Mouse (Mus musculus) brain, adult 2 months (tissue): Measurements from ENCODE around the gene Lgr5.
A peak's percentile ranks its signal among the peaks of the same experiment; 100 is the strongest.

ENCODE experiments used
- DNase-seq: peaks from one replicate; pipeline ENCODE4 v3.0.0; 2011; ENCODE audit warnings: low read depth, low spot score

The Lgr5 gene

DNA sequence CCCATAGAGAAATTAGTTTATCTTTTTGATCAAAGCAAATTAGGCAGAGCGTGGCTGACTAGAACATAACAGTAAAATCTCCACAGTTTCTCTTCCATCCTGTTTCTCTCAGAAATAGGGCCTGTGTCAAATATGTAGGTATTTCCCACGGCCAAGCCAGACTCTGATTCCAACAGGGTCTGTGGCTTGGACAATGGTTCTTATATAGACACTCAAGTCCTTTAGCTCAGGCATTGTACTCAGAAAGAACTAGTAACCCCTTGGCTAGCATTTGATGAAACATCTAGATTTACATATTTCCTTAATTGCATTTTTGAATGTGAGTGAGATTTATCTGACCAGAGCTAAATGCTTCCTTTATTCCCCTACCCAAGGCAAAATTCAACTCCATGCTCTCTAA lies 17.0 kb downstream of the Lgr5 start:
- DNase-seq: no peak

DNA sequence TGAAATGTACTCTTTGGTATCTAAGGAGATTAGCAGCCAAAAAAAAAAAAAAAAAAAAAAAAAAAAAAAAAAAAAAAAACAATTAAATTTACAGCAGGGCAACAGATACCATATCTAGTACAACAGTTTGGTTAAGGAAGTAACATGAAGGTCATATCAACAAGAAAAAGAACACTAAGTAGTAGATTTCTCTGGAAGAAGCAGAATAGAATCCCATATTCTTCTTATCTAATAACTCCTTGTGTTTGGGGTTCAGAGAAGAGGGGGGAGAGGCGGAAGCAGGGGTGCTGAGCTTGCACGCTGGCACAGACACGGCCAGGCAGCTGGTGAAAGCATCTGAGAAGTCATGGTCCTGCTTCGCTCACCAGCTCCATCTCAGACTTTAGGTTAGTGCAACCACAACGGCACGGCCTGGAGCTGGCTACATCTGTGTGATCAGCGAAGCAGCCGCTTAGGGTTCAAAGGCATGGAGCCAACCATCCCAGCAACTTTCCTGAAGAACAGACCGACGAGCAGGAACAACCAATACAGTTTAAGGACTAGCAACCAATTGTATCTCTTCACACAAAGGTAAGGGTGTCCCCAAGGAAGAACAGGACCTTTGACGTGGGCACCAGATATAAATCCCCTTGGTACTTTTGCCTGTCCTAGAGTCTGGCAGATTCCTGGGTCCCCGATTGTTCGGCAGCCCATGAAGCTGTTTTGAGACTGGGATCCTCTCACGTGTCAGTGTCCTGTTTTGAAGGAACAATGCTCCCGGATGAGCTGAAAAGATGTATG lies 17.7 kb downstream of the Lgr5 start, which contains the start of gene A930009A15Rik:
Gene A930009A15Rik, plus strand, starts transcription at position 275 of the 780 bp plus-strand sequence.
- DNase-seq: no peak

DNA sequence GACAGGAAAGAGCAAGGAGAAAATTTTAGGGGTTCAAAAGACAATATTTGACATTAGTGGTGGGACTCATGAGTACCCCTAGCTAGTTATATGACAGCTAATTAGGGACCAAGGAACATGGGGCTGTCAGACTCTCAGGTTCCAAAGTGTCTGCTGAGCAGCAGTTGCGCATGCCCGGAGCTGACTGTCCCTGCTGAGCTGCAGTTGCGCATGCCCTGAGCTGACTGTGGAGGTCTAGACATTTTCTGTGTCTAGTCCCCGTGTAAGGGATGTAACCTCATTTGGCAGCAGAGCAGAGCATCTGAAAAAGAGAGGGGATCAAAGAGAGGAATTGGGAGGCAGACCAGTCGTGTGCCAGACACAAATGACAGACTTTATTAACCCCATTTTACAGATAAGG lies 23.6 kb downstream of the Lgr5 start:
- no peak for DNase-seq

DNA sequence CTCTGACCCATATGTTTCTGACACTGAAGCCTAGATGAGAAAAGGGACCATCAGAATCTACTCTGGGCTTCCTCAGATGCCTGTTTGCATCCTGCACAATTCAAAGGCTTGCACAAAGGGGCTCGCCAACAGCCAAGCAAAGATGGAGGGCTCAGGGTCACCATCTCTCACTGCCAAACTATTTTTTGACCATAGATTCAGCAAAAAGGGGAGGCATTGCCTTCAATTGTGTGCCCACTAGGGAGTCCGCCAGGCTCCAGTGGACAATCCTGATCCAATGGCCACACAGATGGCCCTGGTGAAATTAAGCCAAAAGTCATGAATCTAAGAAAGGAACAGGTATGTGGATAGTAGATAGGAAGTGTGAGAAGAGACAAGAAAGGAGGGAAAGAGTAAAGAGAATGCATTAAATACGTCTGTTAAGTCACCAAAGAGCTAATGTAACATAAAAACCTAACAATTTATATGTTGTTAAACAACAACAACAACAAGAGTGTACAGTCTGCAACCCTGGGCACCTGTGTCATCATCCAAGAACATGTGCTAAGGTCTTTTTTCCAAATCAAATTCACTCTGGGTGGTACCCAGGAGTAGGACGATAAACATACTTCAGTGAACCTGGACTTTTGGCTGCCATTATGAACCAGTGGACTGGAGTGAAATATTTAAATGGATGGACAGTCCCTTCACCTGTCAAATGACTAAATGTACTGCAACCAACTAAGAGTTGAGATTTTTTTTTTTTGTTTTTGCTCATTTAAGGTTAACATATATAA lies 24.5 kb downstream of the Lgr5 start:
- DNase-seq: peak; percentile 70

DNA sequence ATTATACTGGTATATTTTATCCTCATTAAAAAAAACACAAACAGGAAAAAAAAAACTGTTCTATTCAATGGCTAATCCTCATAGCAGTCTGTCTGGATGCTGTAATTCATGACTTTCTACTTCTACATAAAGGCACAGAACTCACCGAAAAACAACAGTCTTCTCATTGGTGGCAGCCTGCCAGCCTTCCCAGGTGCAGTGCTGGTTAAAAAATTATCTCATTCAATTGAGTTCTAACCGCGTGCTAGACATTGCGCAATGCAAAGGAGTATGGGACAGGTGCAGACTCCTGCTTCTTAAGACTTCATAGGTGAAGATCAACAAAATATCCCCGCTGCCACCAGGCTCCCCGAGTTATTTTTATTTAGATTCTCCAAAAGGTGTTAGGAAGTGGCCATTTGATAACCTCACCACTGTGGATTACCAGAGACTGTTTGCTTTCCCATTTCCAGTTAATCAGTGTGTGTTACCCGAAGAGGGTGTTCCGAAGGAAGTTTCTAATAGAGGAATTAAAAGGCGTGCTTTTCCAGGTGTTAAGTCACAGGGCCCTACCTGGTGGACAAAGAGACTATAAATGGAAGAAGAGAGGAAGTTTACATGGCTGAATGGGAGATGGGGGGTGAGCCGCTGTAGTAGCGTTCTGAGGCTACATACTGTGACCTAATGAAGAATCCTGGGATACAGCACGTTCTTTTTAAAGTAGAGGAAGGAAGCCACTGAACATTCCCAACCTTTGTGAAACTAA lies 26.3 kb downstream of the Lgr5 start:
- peak; percentile 38 for DNase-seq

DNA sequence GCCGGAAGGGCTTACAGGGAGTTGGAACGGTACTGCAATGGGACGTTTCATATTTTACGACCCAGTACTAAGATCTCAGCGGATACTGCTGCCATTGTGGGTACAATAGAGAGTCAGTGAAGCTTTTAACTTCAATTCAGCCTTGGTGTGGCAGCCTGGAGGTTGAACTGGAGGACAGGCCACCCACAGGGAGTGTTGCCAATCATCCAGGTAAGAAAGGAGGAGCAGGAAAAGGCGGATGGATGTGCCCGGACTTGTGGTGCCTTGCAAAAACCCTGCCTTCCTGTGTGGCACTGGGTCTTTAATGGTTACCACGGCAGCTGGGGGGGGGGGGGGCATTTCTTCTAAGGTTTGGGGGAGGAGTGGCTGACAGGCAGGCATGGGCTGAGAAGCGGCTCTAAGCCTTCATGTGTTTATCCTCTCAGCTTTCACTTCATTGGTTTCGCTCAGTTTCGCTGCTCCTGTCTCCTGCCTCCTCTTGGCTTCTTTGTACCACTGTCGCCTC lies 30.8 kb downstream of the Lgr5 start:
- peak; percentile 22 for DNase-seq

DNA sequence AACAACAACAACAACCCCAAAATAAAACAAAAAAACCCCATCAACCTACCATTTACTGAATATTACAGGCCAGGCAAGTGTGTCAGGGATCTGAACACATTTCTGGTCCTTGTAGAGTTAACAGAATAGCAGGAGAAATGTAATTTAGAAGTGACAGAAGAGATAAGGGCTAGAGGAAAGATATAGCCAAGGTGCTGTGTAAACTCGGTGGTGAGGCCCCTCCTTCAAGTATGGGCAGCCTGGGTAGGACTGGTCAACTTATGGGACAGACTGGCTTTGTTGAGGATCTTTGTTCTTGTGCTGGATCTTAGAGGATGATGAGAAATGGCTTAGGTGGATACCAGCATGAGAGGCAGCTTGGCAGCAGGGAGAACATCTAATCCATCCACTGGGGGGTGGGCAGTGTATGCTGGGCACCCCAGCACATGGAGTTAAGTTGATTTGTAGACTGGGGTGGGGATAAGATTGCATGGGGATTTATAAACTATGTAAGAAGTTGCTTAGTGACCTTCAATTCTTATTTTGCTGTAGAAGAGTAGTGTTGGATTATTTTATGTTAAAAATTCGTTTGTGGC lies 32.3 kb downstream of the Lgr5 start:
- DNase-seq: no peak

DNA sequence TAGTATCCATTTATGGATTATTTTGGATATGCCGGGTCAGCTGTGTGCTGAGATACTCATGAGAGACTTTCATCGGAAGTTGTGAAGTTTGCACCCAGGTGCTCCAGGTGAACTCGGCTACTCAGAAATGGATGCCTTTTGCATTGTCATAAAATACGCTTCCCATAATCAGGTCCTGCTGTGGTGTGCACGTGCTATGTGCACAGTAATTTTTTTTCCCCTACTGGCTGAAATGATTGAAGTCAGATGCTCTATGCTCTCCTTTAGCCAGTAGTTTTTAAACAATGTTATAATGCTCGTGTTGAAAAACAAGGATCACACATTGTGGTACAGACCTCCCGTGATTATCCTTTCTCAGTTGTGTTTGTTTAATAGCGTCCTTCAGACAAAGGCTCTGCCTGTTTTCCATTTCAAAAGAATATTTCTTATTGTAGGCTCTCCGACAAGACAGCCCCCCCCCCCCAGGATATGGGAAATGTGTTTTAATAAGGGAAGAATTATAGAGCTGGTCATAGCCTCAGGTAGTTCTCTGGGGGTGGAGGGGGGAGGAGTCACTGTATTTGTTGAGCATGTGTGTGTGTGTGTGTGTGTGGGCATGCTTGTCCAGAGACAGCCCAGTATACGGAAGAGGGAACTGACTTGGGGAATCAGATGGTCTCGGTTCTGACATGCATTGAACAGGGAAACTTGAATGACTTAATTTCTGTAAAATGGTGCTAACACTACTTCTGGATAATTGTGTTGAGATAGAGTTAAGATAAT lies 34.0 kb downstream of the Lgr5 start:
- DNase-seq: no peak

DNA sequence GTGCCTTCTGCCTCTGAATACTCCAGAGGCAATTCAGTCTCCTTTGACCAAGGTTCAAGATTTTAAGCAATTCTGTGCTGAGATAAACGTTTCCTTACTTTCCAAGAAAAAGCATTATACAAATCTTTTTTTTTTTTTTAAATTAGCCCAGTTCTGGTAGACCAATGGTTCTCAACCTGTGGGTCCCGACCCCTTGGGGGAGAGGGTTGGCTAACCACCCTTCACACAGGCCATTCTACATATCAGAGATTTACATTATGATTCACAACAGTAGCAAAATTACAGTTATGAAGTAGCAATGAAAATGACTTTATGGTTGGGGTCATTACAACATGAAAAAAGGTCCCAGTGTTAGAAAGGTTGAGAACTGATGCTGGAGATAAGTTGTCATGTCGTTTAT lies 36.5 kb downstream of the Lgr5 start:
- DNase-seq: no peak

DNA sequence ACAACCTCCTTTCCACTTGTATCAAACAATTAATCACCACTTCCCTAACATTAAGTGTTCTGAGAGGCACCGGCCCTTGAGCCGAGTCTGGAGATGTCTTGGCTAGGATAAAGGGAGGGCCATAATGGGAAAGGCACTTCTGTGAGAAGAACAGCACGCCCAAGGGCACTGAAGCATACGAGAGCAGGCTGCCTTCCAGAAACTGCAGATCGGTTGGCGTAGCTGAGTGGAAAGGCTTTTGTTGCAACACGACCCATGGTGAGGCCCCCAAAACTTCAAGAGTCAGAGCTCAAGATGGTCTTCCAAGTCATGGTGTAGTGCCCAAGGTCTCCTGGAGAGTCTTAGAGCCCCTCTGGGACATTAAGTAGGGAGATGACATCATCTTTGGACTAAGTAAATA lies 37.3 kb downstream of the Lgr5 start:
- peak; percentile 42 for DNase-seq

DNA sequence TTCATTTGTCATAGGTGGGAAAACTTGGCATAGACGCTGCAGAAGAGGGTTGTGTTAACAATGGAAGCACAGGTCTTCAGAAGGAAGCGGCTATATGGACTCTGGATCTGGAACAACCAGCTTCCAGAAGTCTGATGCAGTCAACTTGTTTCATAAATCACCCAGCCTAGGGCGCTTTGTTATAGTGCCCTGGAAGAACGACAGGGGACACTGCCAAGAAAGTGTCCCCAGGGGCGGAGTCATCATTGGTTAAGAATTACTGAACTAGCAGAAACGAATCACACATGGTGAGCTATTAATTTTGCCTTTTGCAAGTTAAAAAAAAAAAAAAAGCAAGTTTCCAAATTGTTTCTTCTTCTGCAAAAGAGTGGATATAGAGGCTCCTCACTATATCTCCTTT lies 44.7 kb downstream of the Lgr5 start:
- no peak for DNase-seq

DNA sequence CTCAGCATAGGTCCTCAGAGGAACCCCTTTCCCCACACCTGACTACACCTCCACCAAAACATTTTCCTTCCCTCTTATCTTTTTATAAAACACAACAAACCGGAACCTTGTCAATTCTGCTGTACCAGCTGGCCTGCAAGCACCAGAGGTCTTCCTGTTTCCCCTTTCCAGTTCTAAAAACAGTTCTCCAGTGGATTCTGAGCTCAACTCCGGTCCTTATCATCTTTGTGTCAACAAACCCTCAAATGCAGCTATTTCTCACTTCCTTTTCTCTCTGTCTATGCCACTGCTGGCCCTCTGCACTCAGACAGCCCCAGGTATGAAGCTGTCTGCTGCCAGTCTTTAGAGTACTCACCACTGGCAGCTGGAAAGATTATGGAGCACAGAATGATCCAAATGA lies 56.8 kb downstream of the Lgr5 start:
- DNase-seq: no peak

DNA sequence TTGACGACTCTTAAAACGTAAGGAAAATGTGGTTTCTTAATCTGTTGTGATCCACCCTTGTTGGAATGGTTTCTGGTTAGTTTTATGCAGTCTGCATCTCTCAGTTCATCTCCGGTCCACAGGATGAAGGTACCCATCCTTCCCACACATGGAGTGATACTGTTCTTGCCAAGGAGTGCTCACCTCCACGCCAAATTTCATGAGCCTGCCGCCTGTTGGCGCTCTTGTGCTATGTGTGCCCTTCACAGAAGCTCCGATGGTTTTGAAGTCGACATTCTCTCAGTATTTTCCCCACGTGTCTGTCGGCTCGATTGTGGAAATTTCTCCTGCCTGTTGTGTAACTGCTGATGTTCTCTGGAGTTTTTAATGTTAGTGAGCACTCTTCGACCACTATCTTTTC lies 57.8 kb downstream of the Lgr5 start:
- peak; percentile 20 for DNase-seq

DNA sequence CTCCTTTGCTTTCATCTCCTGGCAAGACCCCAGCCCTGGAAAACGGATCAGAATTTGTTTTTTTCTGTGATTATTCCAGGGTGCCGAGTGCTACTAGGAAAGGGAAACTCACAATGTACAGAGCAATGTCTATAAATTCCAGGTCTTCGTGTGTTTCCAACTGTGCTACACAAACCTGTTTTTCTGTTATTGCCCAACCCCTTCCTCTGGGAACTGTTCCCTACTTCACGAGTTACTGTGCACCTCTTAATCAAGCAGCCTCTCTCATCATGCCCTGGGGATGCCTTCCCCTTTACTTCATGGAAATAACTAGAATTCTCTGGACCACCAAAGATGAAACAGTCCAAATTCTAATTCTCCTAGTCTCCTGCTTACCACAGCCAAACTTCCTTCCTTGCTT lies 58.7 kb downstream of the Lgr5 start:
- no peak for DNase-seq

DNA sequence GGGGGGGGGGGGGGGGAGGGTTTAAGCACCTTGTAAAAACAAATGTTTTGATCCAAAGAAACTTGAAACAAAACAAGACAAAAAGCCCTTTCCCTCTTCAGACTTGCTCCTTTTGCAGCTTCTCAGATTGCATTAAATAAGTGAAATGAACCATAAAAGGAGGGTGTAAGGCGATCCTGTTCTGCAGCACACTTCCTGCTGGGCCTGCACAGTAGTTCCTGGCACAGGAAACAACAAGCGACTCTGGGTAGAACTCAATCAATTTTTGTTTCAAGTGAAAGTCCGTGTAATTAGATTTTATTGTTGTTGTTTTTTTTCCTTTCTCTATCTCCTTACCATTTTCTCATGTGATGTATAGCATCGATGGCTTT lies 66.5 kb downstream of the Lgr5 start:
- DNase-seq: no peak

DNA sequence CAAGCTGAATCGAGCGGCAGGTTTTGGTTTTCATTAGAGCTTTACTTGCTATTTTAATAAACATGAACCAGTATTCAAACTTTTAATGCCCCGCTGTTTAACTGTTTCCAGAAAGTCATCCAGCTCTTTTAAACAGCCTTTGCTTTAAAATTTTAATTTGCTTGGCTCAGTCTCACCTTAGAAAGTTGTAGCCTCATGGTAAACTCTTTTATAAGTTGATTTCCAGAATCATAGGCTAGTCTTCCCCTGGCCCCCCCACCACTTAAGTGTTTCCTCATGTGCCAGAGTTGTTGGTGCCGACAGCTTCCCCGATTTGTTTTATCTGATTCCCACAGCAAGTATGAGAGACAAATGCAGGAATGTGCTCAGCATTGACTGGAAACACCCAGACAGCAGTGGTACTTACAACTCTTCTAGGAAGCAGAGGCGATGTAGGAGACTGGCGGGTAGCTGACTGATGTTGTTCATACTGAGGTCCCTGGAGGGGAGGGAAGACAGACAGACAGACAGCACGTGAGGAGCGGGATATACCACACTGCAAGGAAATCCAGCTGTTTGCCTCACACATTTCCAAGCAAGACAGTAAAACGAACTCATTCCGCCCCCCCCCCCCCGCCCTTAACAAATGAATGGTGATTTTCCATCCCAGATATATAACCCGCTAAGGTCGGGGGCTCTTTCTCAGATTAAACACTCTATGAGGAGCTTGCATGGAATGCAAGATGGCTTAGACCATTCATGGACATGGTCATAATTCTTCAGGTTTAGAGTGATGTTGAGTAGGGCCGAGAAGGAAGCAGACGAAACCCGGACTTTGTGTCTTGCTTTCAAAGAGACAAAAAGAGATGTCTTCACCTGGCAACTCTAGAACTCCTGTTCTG lies 67.1 kb downstream of the Lgr5 start:
- no peak for DNase-seq

DNA sequence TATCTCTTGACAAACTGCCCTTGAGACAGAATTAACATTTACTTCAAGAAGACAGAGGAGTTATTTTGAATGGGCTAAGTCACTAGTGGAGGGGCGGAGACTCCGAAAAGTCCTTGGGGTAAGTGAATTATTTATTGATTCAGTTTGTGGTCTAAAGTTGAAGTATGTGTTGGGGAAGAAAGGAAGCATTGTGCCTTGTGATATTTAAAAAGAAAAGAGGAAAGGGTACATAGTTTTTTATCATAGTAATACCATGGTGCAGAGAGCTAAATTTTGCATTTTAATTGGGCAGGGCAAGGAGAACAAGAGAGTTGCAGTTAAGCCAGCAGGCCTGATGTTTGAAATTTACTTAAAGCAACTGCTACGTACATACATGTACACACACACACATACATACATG lies 68.7 kb downstream of the Lgr5 start:
- no peak for DNase-seq

DNA sequence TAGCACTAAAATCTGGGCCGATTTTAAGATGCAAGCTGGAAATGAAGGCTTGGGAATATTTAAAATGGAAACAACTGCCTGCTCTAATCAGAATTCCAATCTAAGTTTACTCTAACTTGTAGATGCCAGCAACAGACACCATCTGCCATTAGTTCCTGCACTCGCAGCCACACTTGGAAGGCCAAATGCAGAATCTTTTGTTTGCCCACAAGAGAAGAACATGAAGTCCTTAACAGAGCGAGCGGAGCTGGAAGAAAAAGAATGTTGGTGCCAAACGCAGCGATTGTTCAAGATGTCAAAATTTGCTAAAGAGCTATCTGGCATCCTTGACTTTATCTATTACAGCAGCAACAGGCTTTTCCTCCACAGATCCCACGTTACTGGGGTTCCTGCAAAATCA lies 72.1 kb downstream of the Lgr5 start:
- peak; percentile 76 for DNase-seq

DNA sequence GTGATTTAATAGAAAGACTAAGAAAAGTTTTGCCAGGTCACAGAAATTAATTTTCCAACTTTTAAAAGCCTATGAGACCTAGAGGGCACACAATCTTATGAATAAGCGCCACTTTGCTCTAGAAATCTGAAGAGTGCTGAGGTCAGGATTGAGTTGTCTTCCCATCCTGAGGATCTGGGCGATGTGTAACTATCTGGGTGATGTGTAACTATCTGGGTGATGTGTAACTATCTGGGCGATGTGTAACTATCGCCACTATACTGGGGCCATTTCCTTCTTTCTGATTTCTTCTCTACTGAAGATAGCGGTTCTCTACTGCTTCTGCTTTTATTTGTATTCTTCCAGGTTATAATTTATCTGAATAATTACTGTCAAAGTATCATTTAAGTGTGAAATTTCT lies 76.6 kb downstream of the Lgr5 start:
- no peak for DNase-seq

DNA sequence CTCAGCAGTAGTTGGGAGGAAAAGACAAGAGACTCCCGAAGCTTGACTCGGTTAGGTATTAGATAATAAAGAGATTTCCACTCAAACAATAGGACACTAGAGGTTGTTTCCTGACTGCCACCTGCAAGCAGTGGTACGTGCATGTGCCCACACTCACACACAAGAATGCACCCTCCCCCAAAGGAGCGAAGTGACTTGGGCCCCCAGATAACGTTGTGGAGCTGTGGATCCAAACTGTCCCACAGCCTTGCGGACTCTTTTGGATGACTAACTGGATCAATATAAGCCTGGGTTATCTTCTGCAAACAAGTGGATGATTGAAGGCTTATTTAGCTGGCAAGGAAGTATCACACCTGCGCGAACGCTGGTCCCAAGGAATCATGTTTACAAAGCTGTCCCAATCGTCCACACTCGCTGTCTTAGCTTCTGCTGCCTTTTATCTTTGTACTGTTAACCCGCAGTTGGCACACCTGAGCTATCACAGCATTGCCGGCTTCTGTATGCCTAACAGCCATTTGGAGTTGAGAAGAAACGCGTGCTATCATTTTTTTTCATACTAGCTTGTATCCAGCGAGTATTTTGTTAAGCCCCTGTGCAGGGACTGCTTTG lies 81.8 kb downstream of the Lgr5 start:
- no peak for DNase-seq
